Mouse (Mus musculus): Measurements from ENCODE around the gene Usp54. TPM values are rescaled to one million over a fixed set of nuclear protein-coding genes. Genes with fewer than 3 reads are reported as not detected.
"Not testable (repeated sequence)": the region's sequence is repeated elsewhere in the genome, so short reads cannot be mapped to it uniquely, and the experiment has no call there.

Gene Usp54
- polyA plus RNA-seq, 1 experiment from 2014 or later, result 13.8 TPM

DNA sequence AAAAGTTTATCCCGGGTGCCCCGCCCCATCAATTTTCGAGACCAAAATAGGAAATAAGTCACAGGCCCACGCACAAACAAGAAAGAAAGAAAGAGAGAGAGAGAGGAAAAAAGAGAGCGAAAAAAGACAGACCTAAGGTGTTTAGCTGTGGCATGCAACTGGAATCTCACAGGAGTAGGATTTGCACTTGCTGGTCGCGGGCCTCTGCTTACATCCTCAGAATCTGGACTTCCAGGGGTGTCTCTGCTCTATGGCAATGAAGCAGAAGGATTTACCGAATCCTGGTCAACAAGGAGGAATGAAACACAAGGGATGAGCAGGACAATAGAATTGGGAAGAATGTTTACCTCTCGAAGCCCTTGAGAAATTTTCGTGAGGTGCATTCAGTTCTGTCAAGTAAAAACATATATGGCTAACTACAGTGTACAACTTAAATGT lies 594 bp upstream of the Usp54 start:
- Histone ChIP-seq H3K36me3 (ENCODE audit: control insufficient read depth, insufficient read depth, low read length) (no peaks in the 10 kb centered on the region), H3K9ac (ENCODE audit: low read depth, low read length) (peak overlapping the region; percentile 85)
- 12% methylated on average over 10 of the region's 10 CpGs for WGBS

DNA sequence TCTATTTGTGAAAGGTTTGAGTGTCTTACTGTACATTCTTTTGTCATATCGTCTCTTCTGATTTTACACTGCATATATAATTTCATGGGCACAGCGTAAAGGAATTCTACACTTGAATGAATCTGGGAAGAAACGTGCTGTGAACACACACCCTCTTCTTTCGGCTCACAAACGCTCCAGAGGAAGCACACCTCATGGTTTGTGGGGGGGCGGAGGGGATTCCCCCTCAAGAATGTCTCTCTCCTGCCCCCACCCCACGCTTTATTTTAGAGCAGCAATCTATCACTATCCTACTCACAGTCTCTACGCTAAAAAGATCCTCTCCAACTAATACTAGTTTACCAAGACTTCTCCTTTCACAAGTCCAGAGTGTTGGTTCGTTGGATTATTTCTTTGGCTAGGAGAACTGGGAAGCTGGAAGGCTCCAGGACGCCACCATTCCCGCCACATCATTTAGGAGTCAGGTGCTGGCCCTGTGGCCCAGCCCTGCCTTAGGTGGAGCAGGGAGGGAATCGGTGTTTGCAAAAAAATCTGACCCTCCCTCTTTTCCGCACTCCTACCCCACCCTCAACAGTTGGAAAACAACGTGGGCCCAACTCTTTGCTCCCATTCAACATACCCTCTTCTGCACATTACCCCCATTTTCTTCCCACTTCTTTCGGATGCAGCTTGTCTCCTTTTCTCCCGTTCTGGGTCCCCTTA lies 794 bp downstream of the Usp54 start:
- Histone ChIP-seq H3K9ac (ENCODE audit: low read depth, low read length) (peak overlapping the region; percentile 85), H3K36me3 (ENCODE audit: control insufficient read depth, insufficient read depth, low read length) (no peaks in the 10 kb centered on the region), H3K9me3 (replicated peaks; ENCODE audit: control insufficient read depth, low read length, poor library complexity, severe bottlenecking) (no peaks in the 10 kb centered on the region), H3K4me3 (ENCODE audit: low read depth, low read length) (peak overlapping the region; percentile 89), H3K27me3 (ENCODE audit: control insufficient read depth, insufficient read depth, low read depth, low read length) (no peaks in the 10 kb centered on the region), H3K27ac (ENCODE audit: low read length) (peak overlapping the region; percentile 94), H3K4me2 (ENCODE audit: low read length) (peak overlapping the region; percentile 90), H3K4me1 (ENCODE audit: control insufficient read depth, insufficient read depth, low read length) (peaks cover 16% of the 10 kb centered on the region)
- peak; percentile 82 for ATAC-seq
- under 1% methylated on average over 16 of the region's 16 CpGs for WGBS

More for the DNA sequence above, 594 bp upstream of the Usp54 start:
- Histone ChIP-seq H3K4me3 (ENCODE audit: low read depth, low read length) (peak overlapping the region; percentile 89), H3K27me3 (ENCODE audit: control insufficient read depth, insufficient read depth, low read depth, low read length) (no peaks in the 10 kb centered on the region), H3K27ac (ENCODE audit: low read length) (peak overlapping the region; percentile 94), H3K4me1 (ENCODE audit: control insufficient read depth, insufficient read depth, low read length) (peaks cover 16% of the 10 kb centered on the region), H3K4me2 (ENCODE audit: low read length) (peak overlapping the region; percentile 74), H3K9me3 (replicated peaks; ENCODE audit: control insufficient read depth, low read length, poor library complexity, severe bottlenecking) (no peaks in the 10 kb centered on the region)
- 0 out of 2 replicates have a peak, but pooled peaks have one; percentile 22 for ATAC-seq

DNA sequence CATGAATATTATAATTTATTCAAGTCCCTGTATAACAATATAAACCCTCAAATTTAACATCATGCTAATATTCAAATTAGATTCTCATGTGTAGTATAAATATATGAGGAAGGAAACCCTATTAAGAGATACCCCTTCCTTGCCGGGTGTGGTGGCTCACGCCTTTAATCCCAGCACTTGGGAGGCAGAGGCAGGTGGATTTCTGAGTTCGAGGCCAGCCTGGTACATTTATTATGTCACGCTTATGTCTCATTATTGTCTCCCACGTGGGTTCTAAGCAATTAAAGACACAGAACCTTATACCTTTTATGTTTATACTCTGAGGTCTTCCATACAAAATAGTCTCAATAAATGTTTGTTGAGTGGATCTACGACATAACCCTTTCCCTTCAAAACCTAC lies 2.2 kb downstream of the Usp54 start:
- WGBS, result 93% methylated on average over 6 of the region's 6 CpGs
- Histone ChIP-seq H3K9ac (ENCODE audit: low read depth, low read length) (no peak overlapping the region), H3K4me2 (ENCODE audit: low read length) (no peak overlapping the region), H3K36me3 (ENCODE audit: control insufficient read depth, insufficient read depth, low read length) (no peaks in the 10 kb centered on the region), H3K27ac (ENCODE audit: low read length) (no peak overlapping the region), H3K4me1 (ENCODE audit: control insufficient read depth, insufficient read depth, low read length) (peaks cover 16% of the 10 kb centered on the region), H3K4me3 (ENCODE audit: low read depth, low read length) (no peak overlapping the region), H3K27me3 (ENCODE audit: control insufficient read depth, insufficient read depth, low read depth, low read length) (no peaks in the 10 kb centered on the region), H3K9me3 (replicated peaks; ENCODE audit: control insufficient read depth, low read length, poor library complexity, severe bottlenecking) (no peaks in the 10 kb centered on the region)
- ATAC-seq, result no peak

DNA sequence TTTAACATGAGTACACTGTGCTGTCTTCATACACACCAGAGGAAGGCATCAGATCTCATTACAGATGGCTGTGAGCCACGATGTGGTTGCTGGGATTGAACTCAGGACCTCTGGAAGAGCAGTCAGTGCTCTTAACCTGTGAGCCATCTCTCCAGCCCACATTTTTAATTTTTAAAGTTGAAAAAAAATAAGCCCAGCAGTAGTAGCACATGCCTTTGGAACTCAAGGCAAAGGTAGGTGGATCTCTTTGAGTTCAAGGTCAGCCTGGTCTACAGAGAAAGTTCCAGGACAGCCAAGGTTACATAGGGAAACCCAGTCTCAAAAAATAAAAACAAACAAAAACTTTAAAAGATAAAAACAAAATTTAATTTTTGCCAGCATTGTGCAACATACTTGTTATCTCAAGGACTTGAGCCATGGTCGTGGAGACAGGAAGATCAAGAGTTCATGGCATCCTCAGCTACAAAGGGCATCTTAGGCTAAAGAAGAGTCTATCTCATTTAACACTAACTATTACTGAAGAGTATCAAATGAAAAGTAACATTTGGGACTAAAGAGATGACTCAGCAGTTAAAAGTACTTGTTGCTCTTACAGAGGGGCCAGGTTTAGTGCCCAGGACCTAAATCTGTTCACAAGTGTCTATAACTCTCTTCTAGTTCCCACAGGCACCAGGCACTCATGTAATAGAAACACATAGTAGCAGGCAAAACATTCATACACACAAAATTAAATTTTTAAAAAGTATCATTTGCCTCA lies 2.9 kb downstream of the Usp54 start:
- Histone ChIP-seq H3K4me2 (ENCODE audit: low read length) (no peak overlapping the region), H3K36me3 (ENCODE audit: control insufficient read depth, insufficient read depth, low read length) (no peaks in the 10 kb centered on the region), H3K27me3 (ENCODE audit: control insufficient read depth, insufficient read depth, low read depth, low read length) (no peaks in the 10 kb centered on the region), H3K27ac (ENCODE audit: low read length) (no peak overlapping the region), H3K4me3 (ENCODE audit: low read depth, low read length) (no peak overlapping the region), H3K9ac (ENCODE audit: low read depth, low read length) (no peak overlapping the region), H3K9me3 (replicated peaks; ENCODE audit: control insufficient read depth, low read length, poor library complexity, severe bottlenecking) (no peaks in the 10 kb centered on the region), H3K4me1 (ENCODE audit: control insufficient read depth, insufficient read depth, low read length) (peaks cover 16% of the 10 kb centered on the region)
- no peak for ATAC-seq
- WGBS, result 89% methylated on average over 2 of the region's 2 CpGs

DNA sequence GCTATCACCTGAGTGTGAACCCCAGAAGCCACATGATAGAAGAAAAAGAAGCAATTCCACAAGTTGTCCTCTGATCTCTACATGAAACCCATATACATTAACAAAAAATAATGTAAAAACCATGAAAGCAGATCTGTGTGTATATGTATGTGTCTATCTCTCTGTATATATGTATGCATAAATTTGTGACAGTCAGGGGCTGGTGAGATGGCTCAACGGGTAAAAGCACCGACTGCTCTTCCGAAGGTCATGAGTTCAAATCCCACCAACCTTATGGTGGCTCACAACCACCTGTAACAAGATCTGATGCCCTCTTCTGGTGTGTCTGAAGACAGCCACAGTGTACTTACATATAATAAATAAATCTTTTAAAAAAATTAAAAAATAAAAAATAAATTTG lies 3.9 kb downstream of the Usp54 start:
- H3K27me3 ChIP-seq (ENCODE audit: control insufficient read depth, insufficient read depth, low read depth, low read length); H3K4me3 ChIP-seq (ENCODE audit: low read depth, low read length); H3K27ac ChIP-seq (ENCODE audit: low read length); ATAC-seq; H3K36me3 ChIP-seq (ENCODE audit: control insufficient read depth, insufficient read depth, low read length); H3K9me3 ChIP-seq (replicated peaks; ENCODE audit: control insufficient read depth, low read length, poor library complexity, severe bottlenecking); H3K4me2 ChIP-seq (ENCODE audit: low read length); H3K9ac ChIP-seq (ENCODE audit: low read depth, low read length): not testable (repeated sequence)
- WGBS, result 100% methylated on average over 3 of the region's 3 CpGs
- H3K4me1 ChIP-seq (ENCODE audit: control insufficient read depth, insufficient read depth, low read length), result peaks cover 16% of the 10 kb centered on the region

DNA sequence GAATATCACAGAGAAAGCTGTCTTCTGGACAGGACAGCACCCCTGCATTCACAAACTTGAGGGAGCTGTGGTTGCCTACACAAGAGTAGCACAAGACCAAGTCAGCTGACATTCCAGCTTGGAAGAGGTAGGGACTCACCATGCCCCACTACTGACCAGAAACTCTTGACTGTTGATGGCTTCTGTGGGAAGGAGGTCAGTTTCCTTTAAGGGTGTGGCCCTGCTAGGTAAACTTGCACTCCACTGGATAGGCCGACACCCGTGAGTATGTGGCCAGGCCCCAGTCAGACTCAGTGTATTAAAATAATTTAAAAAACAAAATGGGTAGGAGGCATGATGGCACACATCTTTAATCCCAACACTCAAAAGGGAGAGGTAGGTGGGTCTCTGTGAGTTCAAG lies 5.3 kb downstream of the Usp54 start:
- H3K27me3 ChIP-seq (ENCODE audit: control insufficient read depth, insufficient read depth, low read depth, low read length), result no peaks in the 10 kb centered on the region
- no peaks in the 10 kb centered on the region for H3K36me3 ChIP-seq (ENCODE audit: control insufficient read depth, insufficient read depth, low read length)
- no peak overlapping the region for H3K27ac ChIP-seq (ENCODE audit: low read length)
- ATAC-seq, result no peak
- no peak overlapping the region for H3K4me2 ChIP-seq (ENCODE audit: low read length)
- H3K9me3 ChIP-seq (replicated peaks; ENCODE audit: control insufficient read depth, low read length, poor library complexity, severe bottlenecking), result no peaks in the 10 kb centered on the region
- H3K9ac ChIP-seq (ENCODE audit: low read depth, low read length), result no peak overlapping the region
- H3K4me3 ChIP-seq (ENCODE audit: low read depth, low read length), result no peak overlapping the region
- H3K4me1 ChIP-seq (ENCODE audit: control insufficient read depth, insufficient read depth, low read length), result peaks cover 11% of the 10 kb centered on the region
- 91% methylated on average over 2 of the region's 2 CpGs for WGBS

DNA sequence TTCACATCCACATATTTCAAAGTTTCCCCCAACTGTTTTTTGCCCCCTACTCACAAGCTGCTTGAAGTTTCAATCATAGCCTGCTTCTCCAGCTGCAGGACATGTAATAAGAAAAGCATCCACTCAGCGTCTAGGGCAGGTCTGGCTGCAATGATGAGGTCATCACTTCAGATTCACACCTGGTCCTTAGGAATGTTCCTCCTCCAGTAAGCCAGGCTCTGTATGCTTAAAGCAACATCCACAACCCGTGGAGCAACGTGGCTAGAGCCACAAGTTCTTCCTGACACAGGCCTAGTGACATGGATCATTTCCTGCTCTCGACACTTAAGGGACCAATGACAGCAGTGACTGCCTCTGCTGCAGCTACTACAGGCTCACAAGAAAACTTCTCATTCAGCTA lies 9.6 kb downstream of the Usp54 start:
- Histone ChIP-seq H3K4me1 (ENCODE audit: control insufficient read depth, insufficient read depth, low read length) (no peaks in the 10 kb centered on the region), H3K4me2 (ENCODE audit: low read length) (no peak overlapping the region), H3K27me3 (ENCODE audit: control insufficient read depth, insufficient read depth, low read depth, low read length) (no peaks in the 10 kb centered on the region), H3K9me3 (replicated peaks; ENCODE audit: control insufficient read depth, low read length, poor library complexity, severe bottlenecking) (no peaks in the 10 kb centered on the region), H3K9ac (ENCODE audit: low read depth, low read length) (no peak overlapping the region), H3K4me3 (ENCODE audit: low read depth, low read length) (no peak overlapping the region), H3K36me3 (ENCODE audit: control insufficient read depth, insufficient read depth, low read length) (no peaks in the 10 kb centered on the region), H3K27ac (ENCODE audit: low read length) (no peak overlapping the region)
- no peak for ATAC-seq
- WGBS, result 81% methylated on average over 4 of the region's 4 CpGs

DNA sequence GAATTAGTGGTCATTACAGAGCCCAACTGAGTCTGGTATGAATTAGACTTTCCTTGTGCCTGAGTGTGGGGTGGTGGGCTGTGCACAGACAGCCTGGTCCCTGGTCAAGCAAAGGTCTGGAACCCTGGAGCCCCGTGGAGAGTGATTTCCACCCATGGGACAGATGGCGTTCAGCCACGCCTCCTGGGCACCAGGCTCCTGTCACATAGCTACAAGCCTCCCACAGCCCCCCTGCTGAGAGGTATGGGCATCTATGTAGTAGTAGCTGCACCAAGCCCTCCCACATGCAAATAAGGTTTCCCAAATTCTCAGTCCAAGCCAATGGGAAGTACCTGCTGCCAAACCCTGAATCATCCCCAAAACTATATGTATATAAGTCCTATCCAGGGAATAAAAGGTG lies 13.9 kb downstream of the Usp54 start:
- no peaks in the 10 kb centered on the region for H3K9me3 ChIP-seq (replicated peaks; ENCODE audit: control insufficient read depth, low read length, poor library complexity, severe bottlenecking)
- no peak overlapping the region for H3K27ac ChIP-seq (ENCODE audit: low read length)
- no peak for ATAC-seq
- no peaks in the 10 kb centered on the region for H3K36me3 ChIP-seq (ENCODE audit: control insufficient read depth, insufficient read depth, low read length)
- no peak overlapping the region for H3K4me3 ChIP-seq (ENCODE audit: low read depth, low read length)
- WGBS, result 92% methylated on average over 3 of the region's 3 CpGs
- no peak overlapping the region for H3K9ac ChIP-seq (ENCODE audit: low read depth, low read length)
- no peak overlapping the region for H3K4me2 ChIP-seq (ENCODE audit: low read length)
- no peaks in the 10 kb centered on the region for H3K27me3 ChIP-seq (ENCODE audit: control insufficient read depth, insufficient read depth, low read depth, low read length)
- H3K4me1 ChIP-seq (ENCODE audit: control insufficient read depth, insufficient read depth, low read length), result no peaks in the 10 kb centered on the region

DNA sequence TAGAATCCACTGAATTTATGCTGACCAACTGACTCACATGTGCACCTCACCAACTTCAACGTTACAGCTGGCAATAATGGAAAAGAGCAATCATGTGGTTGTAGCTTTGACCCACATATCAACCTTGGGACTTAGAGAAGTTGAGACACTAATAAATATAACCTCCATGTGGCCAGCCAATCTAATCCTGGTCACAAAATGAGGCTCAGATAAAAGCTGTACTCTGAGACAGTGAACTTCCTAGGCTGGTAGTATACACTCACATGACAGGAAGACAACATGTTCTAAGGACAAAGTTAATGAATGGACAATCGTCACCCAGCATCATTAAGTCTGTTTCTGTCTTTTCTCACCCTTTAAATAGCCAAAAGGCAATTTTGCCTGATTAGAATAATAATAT lies 14.4 kb downstream of the Usp54 start:
- no peaks in the 10 kb centered on the region for H3K27me3 ChIP-seq (ENCODE audit: control insufficient read depth, insufficient read depth, low read depth, low read length)
- no peak for ATAC-seq
- no peak overlapping the region for H3K9ac ChIP-seq (ENCODE audit: low read depth, low read length)
- no peak overlapping the region for H3K4me3 ChIP-seq (ENCODE audit: low read depth, low read length)
- 84% methylated on average over 2 of the region's 2 CpGs for WGBS
- no peaks in the 10 kb centered on the region for H3K9me3 ChIP-seq (replicated peaks; ENCODE audit: control insufficient read depth, low read length, poor library complexity, severe bottlenecking)
- H3K4me2 ChIP-seq (ENCODE audit: low read length), result no peak overlapping the region
- H3K4me1 ChIP-seq (ENCODE audit: control insufficient read depth, insufficient read depth, low read length), result no peaks in the 10 kb centered on the region
- H3K27ac ChIP-seq (ENCODE audit: low read length), result no peak overlapping the region
- no peaks in the 10 kb centered on the region for H3K36me3 ChIP-seq (ENCODE audit: control insufficient read depth, insufficient read depth, low read length)

All from midbrain, embryonic 16.5 days (tissue).